Mouse (Mus musculus) right cerebral cortex, postnatal 25 days (tissue): ENCODE measurements around the gene Cd79b.
A peak's percentile ranks its signal among the peaks of the same experiment; 100 is the strongest.

Source experiments
- DNase-seq: peaks from one replicate; pipeline ENCODE4 v3.0.0; 2022

Gene Cd79b

DNA sequence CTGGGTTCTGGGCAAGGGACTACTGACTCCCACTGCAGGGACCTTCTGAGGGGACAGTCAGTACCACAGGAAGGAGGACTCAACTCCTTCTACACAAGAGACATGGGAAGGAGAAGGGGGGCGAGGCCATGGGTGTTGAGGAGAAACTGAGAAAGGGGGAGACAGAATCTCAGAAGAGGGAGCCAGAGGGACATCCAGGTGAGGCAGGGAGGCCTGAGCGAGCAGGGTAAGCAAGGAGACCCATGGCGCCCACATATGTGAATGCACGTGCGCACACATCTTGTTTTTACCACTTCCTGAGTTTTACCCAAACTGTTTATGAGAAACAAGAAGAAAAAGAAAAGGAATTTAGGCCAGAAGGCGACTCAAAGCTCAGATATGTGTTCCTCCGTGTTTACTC is 3.2 kb upstream of the Cd79b start:
- no peak for DNase-seq

DNA sequence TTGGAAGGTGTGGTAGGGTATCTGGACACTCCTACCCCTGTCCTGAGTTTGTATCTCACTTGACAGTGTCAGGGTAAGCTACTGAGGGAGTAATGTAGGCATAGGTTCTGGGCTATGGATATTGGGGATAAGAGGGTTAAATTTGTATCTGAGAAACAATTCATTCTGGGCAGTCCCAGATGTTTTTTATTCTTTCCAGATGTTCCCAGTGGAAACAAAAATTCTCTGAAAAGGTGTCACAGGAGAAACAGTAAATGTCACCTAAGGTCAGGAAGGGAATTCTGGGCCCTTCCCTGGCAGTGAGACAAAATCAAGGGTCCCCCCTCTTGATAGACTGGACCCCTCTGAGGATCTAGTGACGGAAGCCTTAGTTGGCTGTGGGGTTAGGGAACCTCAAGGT is 1.9 kb upstream of the Cd79b start:
- no peak for DNase-seq

DNA sequence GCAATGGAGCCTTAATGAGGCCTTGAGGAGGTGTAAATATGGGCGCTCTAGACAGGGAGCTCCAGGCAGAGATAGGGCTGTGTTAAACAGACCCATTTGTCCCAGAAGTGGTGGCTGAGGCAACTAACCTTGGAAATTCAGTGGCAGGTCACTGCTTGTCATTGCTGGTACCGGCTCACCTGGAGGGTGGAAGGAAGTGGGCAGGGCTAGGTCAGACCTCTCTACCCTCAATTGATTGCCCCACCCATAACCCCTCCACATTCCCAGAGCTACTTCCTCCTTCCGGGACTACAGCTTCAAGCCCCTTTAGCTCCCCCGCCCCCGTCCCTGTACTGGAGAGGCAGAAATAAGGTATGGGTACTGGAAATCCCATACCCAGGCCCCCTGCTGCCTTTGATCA is 1.0 kb downstream of the Cd79b start:
- no peak for DNase-seq

- DNase-seq: no peak
These were observed 4.4 kb downstream of the Cd79b start for GRCm38 (mm10) chr11:106310123-106310522.

GRCm38 (mm10) chr11:106308162-106308561 is 6.4 kb downstream of the Cd79b start:
- DNase-seq: no peak

GRCm38 (mm10) chr11:106307432-106307831 is 7.1 kb downstream of the Cd79b start:
- DNase-seq: no peak

DNA sequence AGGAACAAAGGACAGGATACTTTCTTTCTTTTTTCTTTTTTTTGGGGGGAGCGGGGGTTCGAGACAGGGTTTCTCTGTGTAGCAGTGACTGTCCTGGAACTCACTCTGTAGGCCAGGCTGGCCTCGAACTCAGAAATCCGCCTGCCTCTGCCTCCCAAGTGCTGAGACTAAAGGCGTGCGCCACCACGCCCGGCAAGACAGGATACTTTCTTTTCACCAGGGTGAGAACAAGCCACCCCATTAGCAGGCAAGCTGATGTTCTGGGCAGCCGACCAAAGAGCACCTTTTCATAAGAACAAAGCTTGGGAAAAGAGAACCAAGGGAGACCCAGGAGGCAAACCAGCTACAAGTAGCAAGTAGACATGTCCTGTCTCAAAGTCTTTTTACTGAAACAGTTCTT is 7.8 kb downstream of the Cd79b start:
- no peak for DNase-seq

GRCm38 (mm10) chr11:106306065-106306385 is 8.5 kb downstream of the Cd79b start:
- no peak for DNase-seq

DNA sequence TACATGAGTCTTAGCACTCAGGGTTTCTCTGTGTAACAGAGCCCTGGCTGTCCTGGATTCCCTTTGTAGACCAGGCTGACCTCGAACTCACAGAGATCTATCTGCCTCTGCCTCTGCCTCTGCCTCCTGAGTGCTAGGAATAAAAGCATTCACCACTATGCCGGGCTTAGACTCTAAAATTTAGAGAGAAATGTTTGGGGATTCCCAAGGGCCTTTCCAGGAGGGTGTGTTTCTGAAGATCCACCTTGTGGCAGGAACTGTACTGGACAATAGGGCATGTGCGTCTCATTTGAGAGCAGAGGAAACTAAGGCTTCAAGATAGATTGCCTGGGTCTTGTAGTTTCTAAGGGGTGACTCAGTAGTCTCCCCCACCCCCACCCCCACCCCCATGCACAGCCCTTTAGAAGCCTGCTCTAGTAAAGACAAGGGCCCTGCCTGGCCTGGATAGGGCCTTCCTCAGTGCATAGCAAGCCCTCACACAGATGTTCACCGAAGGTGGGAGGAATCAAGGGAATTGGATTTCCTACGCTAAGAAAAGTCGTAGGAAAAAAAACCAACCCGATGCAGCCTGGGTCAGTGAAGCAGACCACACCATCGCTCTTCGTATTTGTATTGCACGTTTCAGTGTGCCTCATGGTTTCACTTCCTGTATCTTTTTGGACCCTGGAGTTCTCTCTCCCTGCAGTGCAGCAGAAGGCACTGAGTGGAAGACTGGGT is 9.1 kb downstream of the Cd79b start:
- DNase-seq: no peak

DNA sequence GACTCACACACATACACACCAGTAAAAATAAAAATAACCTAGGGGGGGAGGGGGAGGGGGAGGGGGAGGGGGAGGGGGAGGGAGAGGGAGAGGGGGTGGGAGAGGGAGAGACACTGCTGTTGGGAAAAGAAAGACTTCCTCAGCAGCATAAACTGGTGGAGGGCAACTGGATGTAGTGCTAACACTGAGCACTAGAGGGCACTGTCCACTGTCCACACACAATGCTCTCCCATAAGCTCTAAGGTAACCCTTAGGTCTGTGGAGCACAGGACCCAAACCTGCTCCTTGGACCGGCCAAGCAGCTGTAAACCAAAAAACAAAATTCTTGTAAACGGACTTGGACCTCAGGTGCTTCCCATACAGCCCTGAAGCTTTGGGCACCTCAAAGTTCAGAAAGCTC is 11.9 kb downstream of the Cd79b start:
- DNase-seq: no peak

DNA sequence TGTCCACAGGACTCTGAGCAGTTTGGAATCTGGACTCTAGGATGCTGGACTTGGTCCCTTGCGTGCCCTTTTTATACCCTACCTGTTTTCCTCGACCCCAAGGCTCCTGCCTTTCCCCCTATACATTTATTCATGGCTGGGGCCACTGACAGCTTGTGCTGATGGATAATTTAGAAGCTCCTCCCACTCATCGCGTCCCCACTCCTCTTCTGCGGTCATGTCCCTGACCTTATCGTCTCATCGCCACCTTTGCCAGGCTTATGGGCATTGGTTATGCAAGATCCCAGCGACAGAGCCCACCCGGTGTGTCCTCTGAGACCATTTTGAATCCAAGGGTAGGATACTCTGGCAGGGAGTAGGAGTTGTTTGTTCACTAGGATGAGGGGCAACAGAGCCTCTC is 12.8 kb downstream of the Cd79b start, which contains the start of gene Gh:
TSS of gene Gh (minus strand) at position 101 of the 400 bp plus-strand sequence.
- DNase-seq: no peak

- DNase-seq: no peak
These were observed 22.7 kb downstream of the Cd79b start for GRCm38 (mm10) chr11:106291861-106292260.

DNA sequence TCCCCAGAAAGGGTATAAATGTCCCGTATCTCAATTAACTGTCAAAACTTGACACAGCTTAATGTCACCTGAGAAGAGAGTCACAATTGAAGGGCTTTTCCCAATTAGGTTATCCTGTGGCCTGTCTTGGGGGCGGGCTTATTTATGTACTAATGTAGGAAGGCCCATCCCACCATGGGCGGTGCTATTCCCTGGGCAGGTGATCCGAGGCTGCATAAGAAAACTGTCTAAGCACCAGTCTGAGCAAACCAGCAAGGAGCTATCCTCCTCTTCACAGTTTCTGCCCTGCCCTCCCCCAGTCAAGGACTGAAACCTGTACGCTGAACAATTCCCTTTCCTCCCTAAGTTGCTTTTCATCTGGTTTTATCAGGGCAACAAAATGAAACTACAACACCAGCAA is 24.2 kb downstream of the Cd79b start:
- no peak for DNase-seq

DNA sequence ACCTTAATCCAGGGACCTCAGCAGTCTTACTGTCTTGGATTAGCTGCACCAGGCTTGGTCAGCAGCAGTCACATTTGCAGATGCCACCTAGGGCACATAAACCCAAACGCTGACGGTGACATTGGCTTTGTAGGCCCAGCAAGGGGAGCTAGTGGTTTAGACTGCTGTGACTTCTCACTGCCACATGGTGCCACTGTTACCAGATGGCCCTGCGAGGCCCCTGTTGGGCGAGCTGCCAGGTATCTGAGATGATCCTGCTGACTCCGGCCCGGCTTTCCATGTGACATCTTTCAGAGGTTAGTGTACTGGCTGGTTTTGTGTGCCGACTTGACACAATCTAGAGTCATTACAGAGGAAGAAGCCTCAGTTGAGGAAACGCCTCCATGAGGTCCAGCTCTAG is 25.2 kb downstream of the Cd79b start:
- DNase-seq: no peak

DNA sequence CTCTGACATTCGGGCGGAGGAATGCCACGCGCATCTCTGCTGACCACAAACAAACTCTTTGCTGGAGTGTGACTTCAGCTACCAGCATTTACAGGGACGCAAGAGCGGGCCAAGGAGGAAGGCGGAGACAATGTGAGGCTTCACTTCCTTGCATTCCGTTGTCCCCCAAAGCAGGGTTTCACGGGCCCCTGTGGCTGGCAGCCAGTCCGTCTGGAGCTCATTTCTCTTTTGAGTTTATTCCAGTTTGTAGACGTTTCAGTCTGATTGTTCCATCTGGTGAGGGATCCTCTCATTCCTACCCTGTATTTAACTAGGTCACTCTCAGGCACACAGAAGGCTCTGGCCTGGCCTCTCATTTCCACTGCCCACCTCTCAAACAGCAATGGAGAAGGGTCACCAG is 27.6 kb downstream of the Cd79b start:
- no peak for DNase-seq

GRCm38 (mm10) chr11:106286206-106286605 is 28.4 kb downstream of the Cd79b start:
- no peak for DNase-seq

DNA sequence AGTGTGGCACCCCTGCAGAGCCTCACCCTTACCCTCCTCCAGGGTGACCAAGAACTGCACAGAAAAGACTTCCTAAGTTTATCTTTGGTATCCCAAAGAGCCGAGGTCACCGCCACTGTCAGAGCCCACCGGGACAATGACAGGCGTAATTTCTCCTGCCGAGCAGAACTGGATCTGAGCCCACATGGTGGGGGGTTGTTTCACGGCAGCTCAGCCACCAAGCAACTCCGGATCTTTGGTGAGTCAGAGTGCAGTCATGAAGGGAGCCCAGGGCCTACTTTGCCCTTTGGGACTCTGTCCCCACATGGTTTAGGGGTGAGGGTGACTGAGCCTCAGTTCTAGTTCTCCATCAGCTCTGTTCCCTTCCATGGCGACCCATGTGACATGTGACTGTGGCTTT is 30.4 kb downstream of the Cd79b start:
- DNase-seq: no peak

DNA sequence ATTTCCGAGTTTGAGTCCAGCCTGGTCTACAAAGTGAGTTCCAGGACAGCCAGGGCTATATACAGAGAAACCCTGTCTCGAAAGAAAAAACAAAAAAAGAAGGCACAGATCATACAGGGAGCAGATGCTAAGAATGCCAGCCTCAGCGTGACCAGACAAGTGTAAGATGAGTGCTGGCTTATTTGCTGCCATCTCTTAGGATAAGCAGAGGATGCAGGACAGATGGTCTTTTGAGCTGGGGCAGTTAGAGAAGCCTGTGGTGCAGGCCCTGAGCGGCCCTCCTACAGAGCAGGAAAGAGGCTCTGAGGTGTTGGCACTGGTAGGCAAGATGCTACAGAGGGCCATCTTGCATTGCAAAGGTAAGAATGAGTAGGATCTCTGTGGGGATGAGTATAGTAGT is 31.2 kb downstream of the Cd79b start:
- no peak for DNase-seq

DNA sequence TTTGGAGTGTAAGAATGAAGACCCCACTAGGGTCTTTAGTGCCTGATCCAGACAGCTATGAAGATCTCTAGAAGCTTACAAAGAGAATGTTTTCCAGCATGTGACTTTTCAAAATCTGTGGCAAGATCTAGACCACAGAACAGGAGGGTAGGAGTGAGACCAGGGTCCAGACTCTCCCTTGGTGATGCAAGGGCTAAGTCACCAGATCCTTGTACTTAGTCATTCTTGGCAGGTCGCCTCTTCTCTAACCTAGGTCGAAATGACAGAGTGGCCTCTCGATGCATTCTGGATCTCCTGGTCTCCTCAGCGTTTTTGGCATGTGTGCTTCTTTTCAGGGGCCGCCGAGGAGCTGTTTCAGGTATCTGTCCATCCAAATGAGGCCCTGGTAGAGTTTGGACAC is 32.1 kb downstream of the Cd79b start:
- no peak for DNase-seq

DNA sequence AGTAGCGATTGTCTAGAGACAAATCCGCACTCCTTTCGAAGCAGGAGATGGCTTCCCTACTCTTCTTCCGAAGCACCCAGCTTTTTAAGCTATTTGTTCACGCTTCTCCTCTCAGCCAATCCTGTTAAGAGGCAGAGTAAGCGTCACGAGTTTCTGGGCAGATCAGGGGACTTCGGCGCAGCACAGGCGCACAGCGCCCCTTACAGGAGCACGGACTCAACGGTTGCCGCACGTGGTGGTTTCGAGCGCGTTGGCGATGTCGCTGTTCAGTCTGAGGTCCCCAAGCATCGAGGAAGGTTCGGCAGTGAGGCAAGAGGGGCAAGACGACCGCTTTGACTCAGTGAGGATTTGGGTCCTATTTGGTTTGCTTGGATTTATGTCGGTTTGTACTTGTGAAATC is 38.1 kb downstream of the Cd79b start, which contains the start of gene Tcam1:
TSS of gene Tcam1 (plus strand) at position 219 of the 400 bp plus-strand sequence.
- DNase-seq: peak; percentile 87

- DNase-seq: no peak
These were observed 39.6 kb downstream of the Cd79b start for GRCm38 (mm10) chr11:106274971-106275411.

DNA sequence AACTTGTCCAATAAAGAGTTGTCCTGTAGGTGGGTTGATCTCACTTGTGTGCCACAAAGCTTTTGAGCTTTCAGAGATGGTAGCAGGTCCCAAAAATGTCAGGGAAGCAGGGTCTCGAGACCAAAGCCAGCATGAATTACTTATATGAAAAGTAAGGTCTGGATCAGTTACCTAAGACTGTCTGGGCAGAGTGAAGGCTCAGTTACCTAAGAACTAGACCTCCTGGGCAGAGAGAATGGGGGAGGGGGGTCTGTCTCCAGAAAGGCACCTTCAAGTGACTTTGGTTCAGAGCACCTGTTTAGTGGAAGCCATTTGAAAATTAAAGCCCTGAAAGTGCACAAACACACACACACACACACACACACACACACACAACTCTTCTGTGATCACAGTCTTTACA is 40.2 kb downstream of the Cd79b start:
- no peak for DNase-seq

DNA sequence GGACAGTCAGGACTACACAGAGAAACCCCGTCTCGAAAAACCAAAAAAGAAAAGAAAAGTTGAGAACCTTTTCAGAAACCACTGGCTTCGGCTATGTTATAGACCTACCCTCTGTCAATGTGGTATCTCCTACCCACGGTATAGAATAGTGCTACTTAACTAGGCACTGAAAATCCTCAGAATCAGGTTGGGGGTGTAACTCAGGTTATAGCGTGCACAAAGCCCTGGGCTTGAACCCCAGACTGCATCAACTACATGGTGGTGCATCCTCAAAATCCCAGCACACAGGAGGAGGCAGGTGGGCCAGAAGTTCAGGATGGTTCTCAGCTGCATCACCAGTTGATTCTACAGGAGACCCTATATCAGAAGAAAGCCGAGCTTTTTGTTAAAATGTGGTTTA is 40.8 kb downstream of the Cd79b start:
- DNase-seq: no peak

DNA sequence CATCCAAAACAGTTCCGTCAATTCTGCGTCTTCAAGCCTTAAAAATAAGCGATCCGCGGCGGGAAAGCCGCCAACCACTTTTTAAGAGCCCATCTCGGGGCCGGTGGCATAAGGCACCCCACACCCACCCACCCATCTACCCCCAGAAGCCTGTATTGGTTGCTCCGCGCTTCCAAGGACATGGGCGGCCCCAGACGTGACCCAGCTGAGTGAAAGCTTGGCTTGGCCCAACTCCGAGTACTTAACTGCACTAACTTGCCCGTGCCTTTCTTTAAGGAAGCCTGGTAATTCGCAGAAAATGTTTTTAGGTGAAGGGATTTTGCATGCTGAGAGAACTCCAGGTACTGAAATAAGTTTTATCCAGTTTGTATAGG is 41.3 kb downstream of the Cd79b start:
- no peak for DNase-seq

- DNase-seq: peak; percentile 99
These were observed 41.8 kb downstream of the Cd79b start, which contains the start of gene Smarcd2 for GRCm38 (mm10) chr11:106272644-106273310. Smarcd2 (minus strand) TSS chr11:106272972.
